Mouse (Mus musculus) embryo, embryonic 11 days (tissue): ENCODE results near the gene Mydgf.

Source experiments
- DNase-seq: peaks from one replicate; pipeline ENCODE4 v3.0.0-alpha.2; 2015

Mydgf gene

GRCm38 (mm10) chr17:56183658-56184103 lies at the start of gene Mydgf:
Mydgf (minus strand) TSS chr17:56183920.
- peak; percentile 98 for DNase-seq

DNA sequence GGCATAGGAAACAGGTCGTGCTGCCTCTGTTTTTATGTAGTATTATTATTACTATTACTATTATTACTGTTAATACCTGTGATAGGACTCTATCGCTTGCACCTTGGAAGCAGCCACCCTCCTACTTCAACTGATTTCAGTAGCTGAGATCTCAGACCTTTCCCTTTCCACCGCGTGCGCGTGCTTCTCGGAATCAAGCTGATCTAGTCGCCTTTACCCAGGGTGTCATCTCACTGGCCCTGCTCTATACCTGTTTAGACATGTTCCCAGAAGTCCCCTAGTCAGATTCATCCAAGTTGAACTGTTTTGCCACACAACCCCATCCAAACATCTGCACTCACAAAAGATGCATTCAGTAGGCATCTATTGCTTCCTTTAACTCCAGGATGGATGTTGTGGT lies 49.7 kb upstream of the Mydgf start:
- no peak for DNase-seq

GRCm38 (mm10) chr17:56229943-56230342 lies 46.2 kb upstream of the Mydgf start:
- DNase-seq: no peak

- DNase-seq: no peak
These were observed 42.8 kb upstream of the Mydgf start for GRCm38 (mm10) chr17:56226566-56226965.

- DNase-seq: no peak
These were observed 41.2 kb upstream of the Mydgf start for GRCm38 (mm10) chr17:56224916-56225315.

DNA sequence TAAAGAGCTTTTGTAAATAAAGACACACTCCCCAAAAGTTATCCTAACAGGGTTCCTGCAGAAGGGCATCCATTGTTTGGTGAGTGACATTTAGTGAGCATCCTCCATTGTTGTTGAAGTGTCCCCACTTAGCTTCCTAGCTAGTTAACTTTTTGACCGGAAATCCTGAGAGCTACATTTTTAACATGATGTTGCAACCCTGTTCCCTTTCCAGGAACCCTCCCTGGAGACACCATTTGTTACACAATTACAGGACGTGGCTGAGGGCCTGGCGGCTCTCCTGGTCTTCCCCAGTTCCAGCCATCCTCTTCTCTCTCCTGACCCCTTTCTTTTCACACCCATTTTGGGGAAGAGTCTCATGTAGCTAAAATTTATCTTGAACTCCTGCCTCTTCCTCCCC lies 36.1 kb upstream of the Mydgf start:
- no peak for DNase-seq

DNA sequence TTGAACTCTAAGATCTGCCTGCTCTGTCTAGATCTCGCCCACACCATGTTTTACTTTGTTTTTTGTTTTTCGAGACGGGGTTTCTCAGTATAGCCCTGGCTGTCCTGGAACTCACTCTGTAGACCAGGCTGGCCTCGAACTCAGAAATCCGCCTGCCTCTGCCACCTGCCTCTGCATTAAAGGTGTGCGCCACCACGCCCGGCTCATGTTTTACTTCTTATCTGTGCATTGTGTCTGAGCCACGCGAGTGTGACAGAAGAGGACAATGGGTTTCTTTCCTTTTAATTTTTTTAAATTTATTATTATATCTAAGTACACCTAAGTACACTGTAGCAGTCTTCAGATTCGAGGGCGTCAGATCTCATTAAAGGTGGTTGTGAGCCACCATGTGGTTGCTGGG lies 35.5 kb upstream of the Mydgf start:
- DNase-seq: no peak

DNA sequence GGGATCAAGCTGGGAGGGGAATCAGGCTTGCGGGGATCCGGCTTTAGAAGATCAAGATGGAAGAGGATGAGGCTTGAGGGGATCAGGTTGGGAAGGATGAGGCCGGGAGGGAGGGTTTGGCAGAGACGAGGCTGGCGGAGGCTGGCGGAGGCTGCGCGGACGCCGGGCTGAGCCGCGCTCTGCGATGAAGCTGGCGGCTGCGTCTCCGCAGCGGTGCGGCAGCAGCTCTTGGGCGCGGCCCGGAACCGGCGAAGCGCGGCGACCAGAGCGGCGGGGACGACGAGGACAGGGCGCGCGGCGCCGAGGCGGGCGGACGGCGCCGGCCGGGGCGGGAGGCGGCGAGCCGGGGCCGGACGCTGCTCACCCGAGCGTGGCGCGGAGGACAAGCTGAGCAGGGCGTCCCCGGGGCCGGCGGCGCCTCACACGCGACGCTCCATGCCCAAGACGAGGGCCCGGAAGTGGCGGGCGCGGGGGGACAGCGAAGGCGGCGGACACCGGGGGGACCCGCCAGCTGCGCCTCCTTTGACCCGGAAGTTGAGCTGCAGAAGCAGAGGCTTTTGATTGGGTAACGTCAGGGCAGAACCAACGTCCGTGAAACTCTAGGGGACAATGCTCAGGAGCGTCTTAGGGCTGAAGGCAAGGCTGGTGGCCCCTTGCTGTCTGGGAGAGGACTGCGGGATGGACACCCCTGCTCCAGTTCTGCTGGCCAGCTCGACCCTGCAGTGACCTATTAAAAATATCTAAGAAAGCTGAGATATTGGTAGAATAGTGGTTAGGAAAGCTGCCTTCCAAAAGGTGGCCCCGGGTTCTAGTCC lies 34.9 kb upstream of the Mydgf start, which contains the start of gene Dpp9:
Gene Dpp9 (minus strand): TSS at position 529 of the 815 bp plus-strand sequence.
- peak; percentile 96 for DNase-seq

GRCm38 (mm10) chr17:56217670-56218069 lies 34.0 kb upstream of the Mydgf start:
- DNase-seq: no peak

GRCm38 (mm10) chr17:56214229-56214628 lies 30.5 kb upstream of the Mydgf start:
- no peak for DNase-seq

DNA sequence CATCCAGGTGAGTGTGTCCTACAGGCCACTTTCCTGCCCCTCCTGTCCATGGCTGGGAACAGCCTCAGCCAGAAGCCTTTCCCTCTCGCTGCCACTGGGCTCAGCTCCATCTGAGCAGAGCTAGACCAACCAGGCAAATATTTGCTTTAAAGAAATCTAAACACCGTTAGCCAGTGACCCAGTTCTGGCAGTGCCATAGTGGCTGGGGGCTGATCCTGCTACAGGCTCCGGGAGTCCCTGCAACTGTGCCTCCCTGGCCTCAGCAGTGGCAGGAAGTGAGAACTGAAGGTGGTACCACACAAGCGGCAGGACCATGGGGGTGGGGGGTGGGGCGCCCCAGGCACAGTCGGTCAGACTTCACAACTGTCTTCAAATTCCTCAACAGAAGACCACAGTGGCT lies 29.0 kb upstream of the Mydgf start:
- DNase-seq: no peak

GRCm38 (mm10) chr17:56211090-56211489 lies 27.4 kb upstream of the Mydgf start:
- DNase-seq: no peak

DNA sequence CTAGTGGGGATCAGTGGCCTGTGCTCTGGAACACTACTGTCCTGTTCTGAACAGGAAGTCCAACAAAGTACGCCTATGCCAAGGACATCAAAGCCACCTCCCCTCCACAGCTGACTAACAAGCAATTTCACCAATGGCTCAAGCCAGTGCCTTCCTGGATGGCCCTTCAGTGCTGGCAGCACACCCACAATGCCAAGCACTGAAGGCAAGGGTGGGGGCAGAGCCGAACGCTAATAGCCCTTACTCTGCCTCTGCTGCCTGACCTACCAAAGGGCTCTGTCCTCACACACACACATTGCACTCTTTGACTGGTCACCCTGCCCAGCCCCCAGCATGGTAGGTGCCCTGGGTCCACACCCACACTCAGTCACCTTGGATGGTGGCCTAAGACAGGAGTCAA lies 25.1 kb upstream of the Mydgf start:
- DNase-seq: no peak

DNA sequence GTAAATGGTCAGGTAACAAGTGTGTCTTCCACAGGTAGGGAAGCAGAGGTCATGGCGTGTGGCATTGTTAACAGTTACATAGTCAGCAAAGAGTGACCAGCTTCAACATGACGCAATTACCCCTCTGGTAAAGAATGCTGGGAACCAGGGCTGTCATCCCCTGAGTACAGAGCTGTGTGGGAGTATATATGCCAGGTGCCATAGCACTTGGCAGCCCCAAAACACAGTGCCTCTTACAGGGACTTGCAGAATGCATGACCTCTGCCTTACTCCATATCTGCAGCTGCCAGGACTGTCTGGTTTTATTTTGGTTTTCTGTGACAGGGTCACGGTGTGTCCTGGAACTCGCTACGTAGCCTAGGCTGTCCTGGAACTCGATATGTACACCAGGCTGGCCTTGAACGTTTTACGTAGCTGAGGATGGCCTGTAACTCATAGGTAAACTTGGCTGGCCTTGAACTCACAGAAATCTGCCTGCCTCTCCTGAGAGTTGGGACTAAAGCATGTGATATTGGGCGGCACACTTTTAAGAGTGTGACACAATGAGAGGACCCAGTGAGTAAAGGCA lies 24.3 kb upstream of the Mydgf start:
- DNase-seq: no peak

DNA sequence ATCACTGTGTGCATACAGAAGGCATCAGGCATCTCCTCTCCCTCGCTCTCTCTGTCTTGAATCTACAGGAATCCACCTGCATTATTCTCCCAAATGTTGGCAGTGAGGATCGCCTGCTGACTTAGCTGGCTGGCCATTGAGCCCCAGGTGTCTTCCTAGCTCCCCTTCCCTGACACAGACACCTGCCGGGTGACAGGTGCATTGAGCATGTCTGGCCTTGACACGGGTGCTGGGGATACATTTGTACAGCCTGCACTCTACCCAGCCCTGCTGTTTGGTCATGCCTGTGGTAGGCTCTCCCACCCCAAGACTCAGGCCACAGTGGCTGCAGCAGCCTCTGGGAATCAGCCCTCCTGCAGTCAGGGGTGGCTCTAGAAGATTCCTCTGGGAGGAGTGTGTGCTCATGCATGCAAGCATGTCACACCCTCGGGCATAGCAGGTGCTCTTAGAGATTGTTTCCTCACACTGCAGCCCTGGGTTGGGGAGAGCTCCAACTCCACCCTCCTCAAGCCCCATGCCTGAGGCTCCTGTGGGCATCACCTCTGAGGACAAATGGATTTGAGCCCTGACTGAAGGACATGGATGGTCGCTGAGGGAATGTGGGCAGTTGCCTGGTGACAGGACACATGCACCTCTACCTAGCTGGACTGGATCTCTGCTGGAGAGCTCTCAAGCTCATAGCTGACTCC lies 23.4 kb upstream of the Mydgf start:
- DNase-seq: no peak

- DNase-seq: no peak
These were observed 22.7 kb upstream of the Mydgf start for GRCm38 (mm10) chr17:56206276-56206884.

DNA sequence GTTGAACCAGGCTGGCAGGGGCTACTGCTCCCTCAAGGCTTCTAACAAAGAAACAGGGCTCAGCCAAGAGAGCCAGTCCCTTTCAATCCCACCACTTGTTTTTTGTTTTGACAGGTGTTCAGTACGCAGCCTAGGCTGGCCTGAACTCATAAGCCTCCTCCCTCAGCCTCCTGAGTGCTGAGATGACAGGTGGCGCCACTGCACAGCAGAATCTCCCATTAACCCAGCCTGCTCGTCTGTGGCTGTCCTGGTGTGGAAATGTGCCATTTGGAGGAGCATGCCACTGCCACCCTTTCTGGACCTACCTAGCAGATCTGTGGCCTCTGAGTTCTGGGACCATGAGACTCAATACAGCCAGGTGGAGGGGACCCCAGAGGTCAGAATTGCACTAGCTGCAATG lies 20.0 kb upstream of the Mydgf start:
- DNase-seq: no peak

- no peak for DNase-seq
These were observed 18.8 kb upstream of the Mydgf start for GRCm38 (mm10) chr17:56202476-56202875.

- DNase-seq: no peak
These were observed 17.9 kb upstream of the Mydgf start for GRCm38 (mm10) chr17:56201642-56202041.

DNA sequence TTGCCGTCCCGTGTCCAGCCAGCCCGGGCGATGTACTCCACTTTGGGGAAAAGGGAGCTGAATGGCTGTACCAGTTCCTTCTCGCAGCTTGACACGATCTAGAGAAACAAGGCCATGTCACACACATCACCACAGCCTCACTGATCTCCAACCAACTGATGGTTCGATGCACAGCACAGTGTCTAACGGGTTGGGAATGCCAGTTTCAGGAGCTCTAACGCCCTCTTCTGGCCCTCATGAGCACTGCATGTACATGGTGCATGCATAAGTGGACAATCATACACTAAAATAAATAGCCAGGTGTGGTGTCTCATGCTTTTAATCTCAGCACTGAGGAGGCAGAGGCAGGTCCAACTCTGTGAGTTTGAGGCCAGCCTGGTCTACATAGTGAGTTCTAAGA lies 16.9 kb upstream of the Mydgf start:
- DNase-seq: no peak

DNA sequence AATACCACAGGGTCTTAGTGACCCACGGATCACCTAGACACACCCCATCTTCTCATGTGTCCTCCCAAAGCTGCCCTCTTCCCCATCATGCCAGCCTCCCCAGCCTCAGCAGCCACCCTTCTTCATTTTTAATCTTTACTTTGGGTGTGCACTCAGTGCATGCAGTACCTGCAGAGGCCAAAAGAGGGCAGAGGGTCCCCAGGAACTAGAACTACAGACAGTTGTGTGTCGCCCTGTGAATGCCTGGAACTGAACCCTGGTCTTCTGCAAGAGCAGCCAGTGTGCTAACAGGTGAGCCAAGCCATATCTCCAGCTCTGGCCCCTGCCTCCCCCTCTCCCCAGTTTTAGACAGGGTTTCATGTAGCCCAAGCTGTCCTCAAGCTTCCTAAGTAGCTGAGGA lies 13.1 kb upstream of the Mydgf start:
- no peak for DNase-seq

GRCm38 (mm10) chr17:56194765-56195164 lies 11.0 kb upstream of the Mydgf start:
- DNase-seq: no peak

DNA sequence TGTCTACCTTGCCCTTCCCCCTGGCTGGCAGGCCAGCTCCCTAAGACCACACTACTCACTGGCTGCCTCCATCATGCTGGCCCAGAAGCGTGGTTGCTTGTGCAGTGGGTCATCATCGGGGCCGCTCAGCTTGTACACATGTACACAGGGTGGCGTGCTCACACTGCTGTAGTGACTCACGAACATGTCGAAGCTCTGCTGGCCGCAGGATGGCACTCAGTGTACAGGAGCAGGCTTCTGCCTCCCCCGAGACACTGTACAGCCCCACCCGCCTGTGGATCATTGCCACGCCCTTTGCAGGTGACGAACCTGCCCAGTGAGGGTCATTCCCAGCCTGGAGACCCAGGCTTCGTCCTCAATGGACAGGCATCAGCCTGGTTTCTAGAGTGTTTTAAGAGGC lies 10.6 kb upstream of the Mydgf start:
- DNase-seq: no peak

GRCm38 (mm10) chr17:56191266-56191665 lies 7.5 kb upstream of the Mydgf start:
- no peak for DNase-seq
